ENCODE assay signal across 9 mouse cellular contexts in the genomic region with DNA sequence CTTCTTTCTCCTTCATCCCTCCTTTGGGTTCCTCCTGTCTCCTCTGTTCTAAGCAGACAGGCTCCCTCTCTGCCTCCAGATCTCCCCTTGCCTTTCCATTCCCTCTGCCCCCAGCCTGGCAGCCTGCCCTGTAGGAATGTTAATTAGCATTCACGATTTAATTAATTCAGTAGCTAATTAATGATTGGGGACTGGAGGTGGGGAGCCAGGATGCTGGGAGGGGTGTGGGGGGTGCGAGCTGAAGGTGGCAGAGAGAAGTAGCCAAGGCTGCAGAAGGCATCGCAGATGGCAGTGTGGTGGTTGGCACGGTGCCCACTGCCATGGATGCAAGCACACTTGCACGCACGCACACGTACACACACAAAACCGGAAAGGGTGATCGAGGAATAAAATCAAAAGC. TPM values are rescaled to one million over a fixed set of nuclear protein-coding genes. Genes with fewer than 3 reads are reported as not detected.
A peak's percentile ranks its signal among the peaks of the same experiment; 100 is the strongest.
DNase-seq lines count a peak whose midpoint lies in the region; ATAC-seq and TF ChIP-seq lines count a peak whose summit lies in the region.
"Had no signal": no experiment of that assay in that cellular context is flagged by ENCODE, and none has a peak within 500 bp of the region (broad histone marks: within the 10 kb centered on the region; RNA-seq: fewer than 3 reads in every experiment).

No protein-coding gene starts in this region.

- peaks cover 21% of the 10 kb centered on the region; the same call in 1 of the 2 replicates for H3K4me1 ChIP-seq in midbrain, embryonic 12.5 days
- H3K4me1 ChIP-seq in midbrain, embryonic 11.5 days (ENCODE audit: control insufficient read depth, insufficient read depth, low read length), result no peaks in the 10 kb centered on the region
- no peaks in the 10 kb centered on the region for H3K4me1 ChIP-seq in heart, adult 2 months (ENCODE audit: control insufficient read depth, insufficient read depth, low read length)
- peaks cover 3% of the 10 kb centered on the region; the same call in 1 of the 2 replicates for H3K4me1 ChIP-seq in limb, embryonic 10.5 days
- H3K4me1 ChIP-seq: heart, embryonic 13.5 days had no signal

- H3K79me2 ChIP-seq in heart, adult 2 months (replicated peaks; ENCODE audit: control insufficient read depth, insufficient read depth, low read length), result no peaks in the 10 kb centered on the region

- intact Hi-C loops in heart, adult 2 months (cut with DNase I), result no loop called here

- no peak overlapping the region for H3K4me3 ChIP-seq in midbrain, embryonic 12.5 days
- H3K4me3 ChIP-seq in midbrain, embryonic 11.5 days (ENCODE audit: low read depth, low read length), result no peak overlapping the region
- H3K4me3 ChIP-seq in heart, adult 2 months, result no peak overlapping the region
- H3K4me3 ChIP-seq in limb, embryonic 10.5 days, result no peak overlapping the region
- H3K4me3 ChIP-seq: heart, embryonic 13.5 days had no signal

- H3K9ac ChIP-seq in midbrain, embryonic 12.5 days (replicated peaks), result no peak overlapping the region
- no peak overlapping the region for H3K9ac ChIP-seq in midbrain, embryonic 11.5 days (ENCODE audit: low read length)
- H3K9ac ChIP-seq in heart, adult 2 months (ENCODE audit: low read depth, low read length), result no peak overlapping the region
- H3K9ac ChIP-seq: heart, embryonic 13.5 days; lung, embryonic 14.5 days had no signal

- WGBS in midbrain, embryonic 12.5 days, result 87% methylated on average over 9 of the region's 9 CpGs
- 91% methylated on average over 9 of the region's 9 CpGs for WGBS in midbrain, embryonic 11.5 days
- WGBS in heart, adult 2 months, result 76% methylated on average over 9 of the region's 9 CpGs
- 89% methylated on average over 9 of the region's 9 CpGs for WGBS in limb, embryonic 10.5 days

- no peak for DNase-seq in midbrain, embryonic 11.5 days (ENCODE audit: low spot score, missing footprints)
- peak; percentile 99 to 100 for DNase-seq in cerebellum, postnatal 10 days
- peak; percentile 86 to 90 for DNase-seq in layer of hippocampus, adult 8-10 months (ENCODE audit: low spot score in 2 of 2)
- DNase-seq in right cerebral cortex, postnatal 36 days (ENCODE audit: low spot score in 2 of 2), result peak; percentile 66 to 79
- no peak for DNase-seq in heart, adult 2 months
- no peak for DNase-seq in limb, embryonic 10.5 days (ENCODE audit: low spot score)
- DNase-seq: lung, embryonic 14.5 days had no signal

- no peaks in the 10 kb centered on the region for H3K36me3 ChIP-seq in midbrain, embryonic 12.5 days
- no peaks in the 10 kb centered on the region for H3K36me3 ChIP-seq in midbrain, embryonic 11.5 days (ENCODE audit: control insufficient read depth, insufficient read depth, low read length)
- H3K36me3 ChIP-seq in heart, adult 2 months (ENCODE audit: control insufficient read depth, insufficient read depth, low read length), result no peaks in the 10 kb centered on the region
- no peaks in the 10 kb centered on the region for H3K36me3 ChIP-seq in limb, embryonic 10.5 days
- H3K36me3 ChIP-seq: heart, embryonic 13.5 days had no signal

- peak; percentile 50 for ATAC-seq in midbrain, embryonic 12.5 days (ENCODE audit: low FRiP score, low read depth)
- no peak for ATAC-seq in midbrain, embryonic 11.5 days (ENCODE audit: low FRiP score)

- TF ChIP-seq CTCF in heart, adult 2 months (IDR thresholded peaks at IDR 0.05), result no peak

- TF ChIP-seq POLR2A in heart, adult 2 months (IDR thresholded peaks at IDR 0.05; ENCODE audit: insufficient read depth, low read depth, low read length), result no peak

- H3K27me3 ChIP-seq in midbrain, embryonic 12.5 days, result no peaks in the 10 kb centered on the region
- no peaks in the 10 kb centered on the region for H3K27me3 ChIP-seq in midbrain, embryonic 11.5 days (ENCODE audit: control insufficient read depth, insufficient read depth, low read length)
- no peaks in the 10 kb centered on the region for H3K27me3 ChIP-seq in heart, adult 2 months (ENCODE audit: control insufficient read depth, insufficient read depth, low read length)
- H3K27me3 ChIP-seq in limb, embryonic 10.5 days (ENCODE audit: low read depth, poor library complexity, severe bottlenecking), result no peaks in the 10 kb centered on the region

- 0 out of 2 replicates have a peak overlapping the region, but pooled peaks have one; percentile 15 for H3K27ac ChIP-seq in midbrain, embryonic 12.5 days (replicated peaks)
- H3K27ac ChIP-seq in midbrain, embryonic 11.5 days (ENCODE audit: low read depth, low read length), result no peak overlapping the region
- no peak overlapping the region for H3K27ac ChIP-seq in heart, adult 2 months
- H3K27ac ChIP-seq in limb, embryonic 10.5 days, result no peak overlapping the region
- H3K27ac ChIP-seq: heart, embryonic 13.5 days had no signal

- no peak overlapping the region for H3K4me2 ChIP-seq in midbrain, embryonic 12.5 days (replicated peaks)
- no peak overlapping the region for H3K4me2 ChIP-seq in midbrain, embryonic 11.5 days
- H3K4me2 ChIP-seq: heart, embryonic 13.5 days; lung, embryonic 14.5 days had no signal

- TF ChIP-seq EP300 in heart, adult 2 months (IDR thresholded peaks at IDR 0.05; ENCODE audit: insufficient read depth, low read depth, low read length), result no peak

- no peaks in the 10 kb centered on the region for H3K9me3 ChIP-seq in midbrain, embryonic 12.5 days
- H3K9me3 ChIP-seq in midbrain, embryonic 11.5 days (ENCODE audit: control insufficient read depth, low read length), result no peaks in the 10 kb centered on the region
- no peaks in the 10 kb centered on the region for H3K9me3 ChIP-seq in limb, embryonic 10.5 days (replicated peaks)
- H3K9me3 ChIP-seq: heart, embryonic 13.5 days had no signal

RNA-seq across cellular contexts. Expression of a gene that starts 37.2 kb away (rescaled TPM):
- 65.7 and 69.6 TPM in 2 replicates for polyA plus RNA-seq in midbrain, embryonic 12.5 days (2016; fragmentation: Nextera tagmentation; extraction: Ambion mirVana)
- 85.0 and 85.9 TPM in 2 replicates for polyA plus RNA-seq in midbrain, embryonic 11.5 days (2014; fragmentation: Nextera tagmentation; extraction: Ambion mirVana)
- total RNA-seq in layer of hippocampus, adult 8-10 months (2022), result 10 to 100 TPM; 32.5 to 39.5 (median 34.1) TPM
- total RNA-seq in heart, adult 2 months (2021), result 10 to 100 TPM; 25.9 to 28.9 TPM
- polyA plus RNA-seq in heart, adult 2 months (2012; rRNA removed), result 10.1 and 19.6 TPM in 2 replicates
- polyA plus RNA-seq in limb, embryonic 10.5 days (2016; fragmentation: Nextera tagmentation; extraction: Ambion mirVana), result 97.5 and 98.1 TPM in 2 replicates

RNA-seq across cellular contexts. Expression of a gene that starts 39.6 kb away (rescaled TPM):
- polyA plus RNA-seq in midbrain, embryonic 12.5 days (2016; fragmentation: Nextera tagmentation; extraction: Ambion mirVana), result 26.2 and 30.2 TPM in 2 replicates
- 11.3 and 11.5 TPM in 2 replicates for polyA plus RNA-seq in midbrain, embryonic 11.5 days (2014; fragmentation: Nextera tagmentation; extraction: Ambion mirVana)
- total RNA-seq in layer of hippocampus, adult 8-10 months (2022), result 10 to 100 TPM; 45.9 to 69.4 (median 55.7) TPM
- total RNA-seq in heart, adult 2 months (2021), result 1 to 10 TPM; 3.9 to 4.1 TPM
- 1.1 and 1.3 TPM in 2 replicates for polyA plus RNA-seq in heart, adult 2 months (2012; rRNA removed)
- polyA plus RNA-seq in limb, embryonic 10.5 days (2016; fragmentation: Nextera tagmentation; extraction: Ambion mirVana), result 4.1 and 5.6 TPM in 2 replicates

RNA-seq across cellular contexts. Expression of a gene that starts 42.1 kb away (rescaled TPM):
- 26.6 and 27.3 TPM in 2 replicates for polyA plus RNA-seq in midbrain, embryonic 12.5 days (2016; fragmentation: Nextera tagmentation; extraction: Ambion mirVana)
- 22.0 and 22.7 TPM in 2 replicates for polyA plus RNA-seq in midbrain, embryonic 11.5 days (2014; fragmentation: Nextera tagmentation; extraction: Ambion mirVana)
- total RNA-seq in layer of hippocampus, adult 8-10 months (2022), result 10 to 100 TPM; 19.5 to 23.2 (median 22.3) TPM
- 10 to 100 TPM; 10.7 to 13.4 TPM for total RNA-seq in heart, adult 2 months (2021)
- 8.2 and 9.7 TPM in 2 replicates for polyA plus RNA-seq in heart, adult 2 months (2012; rRNA removed)
- polyA plus RNA-seq in limb, embryonic 10.5 days (2016; fragmentation: Nextera tagmentation; extraction: Ambion mirVana), result 22.0 and 25.6 TPM in 2 replicates

RNA-seq across cellular contexts. Expression of a gene that starts 53.9 kb away (rescaled TPM):
- 8.2 and 10.9 TPM in 2 replicates for polyA plus RNA-seq in midbrain, embryonic 12.5 days (2016; fragmentation: Nextera tagmentation; extraction: Ambion mirVana)
- 9.5 and 10.1 TPM in 2 replicates for polyA plus RNA-seq in midbrain, embryonic 11.5 days (2014; fragmentation: Nextera tagmentation; extraction: Ambion mirVana)
- total RNA-seq in layer of hippocampus, adult 8-10 months (2022), result 10 to 100 TPM; 10.8 to 20.7 (median 14.8) TPM
- total RNA-seq in heart, adult 2 months (2021), result 1 to 10 TPM; 5.3 to 5.6 TPM
- polyA plus RNA-seq in heart, adult 2 months (2012; rRNA removed), result 8.2 and 10.2 TPM in 2 replicates
- polyA plus RNA-seq in limb, embryonic 10.5 days (2016; fragmentation: Nextera tagmentation; extraction: Ambion mirVana), result 10.6 and 12.5 TPM in 2 replicates

RNA-seq across cellular contexts. Expression of a gene that starts 58.1 kb away (rescaled TPM):
- 2.3 and 4.1 TPM in 2 replicates for polyA plus RNA-seq in midbrain, embryonic 12.5 days (2016; fragmentation: Nextera tagmentation; extraction: Ambion mirVana)
- 0.52 and 1.1 TPM in 2 replicates for polyA plus RNA-seq in midbrain, embryonic 11.5 days (2014; fragmentation: Nextera tagmentation; extraction: Ambion mirVana)
- 1 to 10 TPM; 6.0 to 10.0 (median 7.8) TPM for total RNA-seq in layer of hippocampus, adult 8-10 months (2022)
- total RNA-seq in heart, adult 2 months (2021), result 1,000 to 10,000 TPM; 1,935 to 2,240 TPM
- 19.8 and 29.5 TPM in 2 replicates for polyA plus RNA-seq in heart, adult 2 months (2012; rRNA removed)
- 2.2 and 4.4 TPM in 2 replicates for polyA plus RNA-seq in limb, embryonic 10.5 days (2016; fragmentation: Nextera tagmentation; extraction: Ambion mirVana)

Comparison
In these comparisons a context has a peak if more than half of its experiments do, and no peak if none do; other contexts are left out.
1. DNase-seq: peak in cerebellum, postnatal 10 days (2 of 2), layer of hippocampus, adult 8-10 months (2 of 2) and right cerebral cortex, postnatal 36 days (2 of 2); none in midbrain, embryonic 11.5 days (single experiment), heart, adult 2 months (0 of 2) and limb, embryonic 10.5 days (single experiment).